15 mouse cellular contexts compared by ENCODE assay signal in the genomic region with DNA sequence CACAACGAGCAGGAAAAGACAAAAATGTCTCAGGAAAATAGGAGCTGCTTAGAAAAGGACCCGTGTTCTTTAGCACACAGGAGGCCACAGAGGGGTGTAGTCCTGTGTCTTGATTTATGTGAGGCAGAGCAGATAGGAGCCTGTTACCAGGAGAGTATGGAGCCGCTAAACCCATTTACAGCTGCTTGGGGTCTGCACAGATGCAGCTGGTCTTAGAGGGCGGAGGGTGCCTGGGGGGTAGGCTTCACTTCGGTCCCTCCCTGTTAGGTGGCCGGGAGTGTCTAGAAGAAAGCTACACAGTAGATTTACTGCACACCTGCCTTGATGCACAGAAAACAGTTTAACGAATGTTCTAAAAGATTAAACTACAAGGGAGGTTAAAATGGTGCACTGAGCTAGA.
"Had no signal": no experiment of that assay in that cellular context is flagged by ENCODE, and none has a peak within 500 bp of the region (broad histone marks: within the 10 kb centered on the region; RNA-seq: fewer than 3 reads in every experiment).

No protein-coding gene starts in this region.

- ATAC-seq: intestine, embryonic 16.5 days; liver, embryonic 12.5 days; midbrain, embryonic 15.5 days had no signal

- H3K27ac ChIP-seq: hindbrain, embryonic 14.5 days; kidney, embryonic 15.5 days; limb, embryonic 13.5 days; liver, embryonic 12.5 days; midbrain, embryonic 15.5 days; stomach, postnatal 0 days had no signal

- DNase-seq: kidney, adult 2 months; kidney, postnatal 14 days; layer of hippocampus, postnatal 36 days; lung, embryonic 14.5 days; lung, postnatal 10 days; lung, postnatal 4 days; right cerebral cortex, postnatal 25 days had no signal

- H3K4me2 ChIP-seq: hindbrain, embryonic 14.5 days; kidney, embryonic 15.5 days; limb, embryonic 13.5 days; liver, embryonic 12.5 days; lung, embryonic 14.5 days; midbrain, embryonic 11.5 days; midbrain, embryonic 15.5 days had no signal

- H3K4me3 ChIP-seq: kidney, embryonic 15.5 days; limb, embryonic 13.5 days; liver, embryonic 12.5 days; midbrain, embryonic 15.5 days had no signal

- H3K36me3 ChIP-seq: kidney, embryonic 15.5 days; limb, embryonic 13.5 days; liver, embryonic 12.5 days; midbrain, embryonic 15.5 days had no signal

- H3K9ac ChIP-seq: hindbrain, embryonic 14.5 days; kidney, embryonic 15.5 days; limb, embryonic 13.5 days; liver, embryonic 12.5 days; lung, embryonic 14.5 days; midbrain, embryonic 15.5 days had no signal

- H3K9me3 ChIP-seq: kidney, embryonic 15.5 days; limb, embryonic 13.5 days; liver, embryonic 12.5 days; midbrain, embryonic 15.5 days had no signal

- H3K27me3 ChIP-seq: kidney, embryonic 15.5 days; limb, embryonic 13.5 days; midbrain, embryonic 15.5 days had no signal

- H3K4me1 ChIP-seq: kidney, embryonic 15.5 days; midbrain, embryonic 15.5 days had no signal
